Mouse (Mus musculus) bone marrow, adult 2 months (tissue): Measurements from ENCODE around the gene Maml3.

Experiments
- CTCF ChIP-seq: fragments of 200-500 bp; IDR thresholded peaks from 2 replicates; pipeline ENCODE4 v1.5.1; 2011; ENCODE audit warnings: low read length, control low read depth; ENCODE audit not compliant: control insufficient read depth, insufficient read depth
- POLR2A ChIP-seq: fragments of 200-500 bp; IDR thresholded peaks from 2 replicates; pipeline ENCODE4 v1.6.1; 2011; ENCODE audit warnings: low read depth, mild to moderate bottlenecking, control low read depth, low read length, borderline replicate concordance; ENCODE audit not compliant: control insufficient read depth

DNA sequence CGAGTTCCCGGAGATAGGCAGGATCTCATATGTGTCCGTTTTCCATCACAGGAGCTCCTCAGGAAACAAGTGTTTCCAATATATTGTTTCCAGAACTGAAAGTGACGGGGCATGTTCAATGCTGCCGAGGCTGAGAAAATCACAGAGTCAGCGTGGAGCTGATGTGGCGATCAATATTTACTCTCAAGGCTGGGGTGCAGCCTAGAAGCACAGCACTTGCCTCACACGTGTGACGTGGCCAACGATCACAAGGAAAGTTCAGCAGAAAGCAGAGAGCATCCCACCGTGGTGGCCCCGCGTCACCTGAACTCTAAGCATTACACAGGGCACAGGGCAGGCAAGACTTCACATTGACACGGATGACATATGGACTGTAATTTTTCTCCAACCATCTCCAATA is 410.3 kb downstream of the Maml3 start:
- TF ChIP-seq CTCF, result no peak
- TF ChIP-seq POLR2A, result no peak
